Mouse (Mus musculus): ENCODE measurements around the gene Bcr. TPM values are rescaled to one million over a fixed set of nuclear protein-coding genes. Genes with fewer than 3 reads are reported as not detected.
A peak's percentile ranks its signal among the peaks of the same experiment; 100 is the strongest.

Gene Bcr
- polyA plus RNA-seq, 1 experiment from 2014 or later = 26.4 TPM

DNA sequence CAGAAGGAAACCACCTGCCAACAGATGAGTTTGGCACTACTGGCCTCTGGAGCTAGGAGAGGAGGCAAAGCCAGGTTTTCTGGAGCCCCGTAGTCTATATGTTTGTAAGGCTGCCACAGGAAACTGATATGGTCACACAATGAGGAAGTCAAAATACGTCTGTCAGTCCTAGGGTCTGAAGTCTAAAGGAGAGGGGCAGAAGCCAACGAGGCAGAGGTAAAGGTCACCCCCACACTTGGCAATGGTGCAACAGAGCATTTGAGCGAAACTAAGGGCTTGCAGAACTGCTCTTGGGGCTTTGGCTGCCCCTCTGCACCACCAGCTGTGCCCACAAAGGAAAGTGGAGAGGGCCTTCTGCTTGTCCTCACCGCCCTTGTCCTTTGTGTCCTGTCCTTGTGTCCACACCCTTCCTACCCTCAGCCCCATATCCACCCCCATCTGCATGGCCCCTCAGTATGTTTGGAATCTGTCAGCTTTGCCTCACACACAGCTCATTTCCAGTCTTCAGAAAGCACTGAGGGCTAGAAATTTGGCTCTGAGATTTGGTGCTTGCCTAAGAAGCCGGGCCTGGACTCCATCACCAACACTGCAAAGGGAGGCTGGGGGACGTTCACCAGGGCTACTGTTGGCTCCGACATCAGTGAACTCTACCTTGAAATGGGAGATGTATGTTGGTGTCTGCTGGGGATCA, 127.1 kb downstream of the Bcr start:
- 91% methylated on average over 8 of the region's 8 CpGs for WGBS

DNA sequence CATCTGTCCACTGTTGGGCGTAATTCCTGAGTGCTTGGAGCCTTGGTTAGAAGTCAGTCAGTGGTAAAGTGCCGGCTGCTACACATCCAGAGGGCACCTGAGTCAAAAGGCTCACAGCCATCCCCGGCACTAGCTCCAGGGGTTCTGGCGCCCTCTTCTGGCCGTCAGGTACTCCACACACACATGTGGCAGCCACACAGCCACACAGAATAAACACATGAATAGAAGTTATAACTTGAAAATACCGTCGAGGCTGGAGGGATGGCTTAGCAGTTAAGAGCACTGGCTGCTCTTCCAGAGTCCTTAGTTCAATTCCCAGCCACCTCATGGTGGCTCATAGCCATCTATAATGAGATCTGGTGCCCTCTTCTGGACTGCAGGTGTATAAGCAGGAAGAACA, 131.3 kb downstream of the Bcr start:
- ATAC-seq (ENCODE audit: low read depth) = no peak
- Histone ChIP-seq H3K4me1 (ENCODE audit: control insufficient read depth, insufficient read depth, low read length) (no peaks in the 10 kb centered on the region), H3K27me3 (ENCODE audit: control insufficient read depth, insufficient read depth, low read length) (no peaks in the 10 kb centered on the region), H3K4me3 (ENCODE audit: low read depth, low read length) (no peak overlapping the region), H3K4me2 (ENCODE audit: low read depth, low read length) (no peak overlapping the region), H3K36me3 (ENCODE audit: control insufficient read depth, insufficient read depth, low read length) (no peaks in the 10 kb centered on the region), H3K27ac (ENCODE audit: low read depth, low read length) (no peak overlapping the region), H3K9me3 (ENCODE audit: control insufficient read depth, low read length) (no peaks in the 10 kb centered on the region), H3K9ac (replicated peaks; ENCODE audit: low read depth, low read length) (no peak overlapping the region)
- WGBS = 58% methylated on average over 7 of the region's 7 CpGs

More for the DNA sequence above, 127.1 kb downstream of the Bcr start:
- no peak overlapping the region for H3K4me2 ChIP-seq (ENCODE audit: low read depth, low read length)
- H3K9me3 ChIP-seq (ENCODE audit: control insufficient read depth, low read length) = no peaks in the 10 kb centered on the region
- no peak overlapping the region for H3K27ac ChIP-seq (ENCODE audit: low read depth, low read length)
- H3K36me3 ChIP-seq (ENCODE audit: control insufficient read depth, insufficient read depth, low read length) = no peaks in the 10 kb centered on the region
- H3K4me3 ChIP-seq (ENCODE audit: low read depth, low read length) = no peak overlapping the region
- H3K27me3 ChIP-seq (ENCODE audit: control insufficient read depth, insufficient read depth, low read length) = no peaks in the 10 kb centered on the region
- no peak for ATAC-seq (ENCODE audit: low read depth)
- H3K4me1 ChIP-seq (ENCODE audit: control insufficient read depth, insufficient read depth, low read length) = no peaks in the 10 kb centered on the region
- H3K9ac ChIP-seq (replicated peaks; ENCODE audit: low read depth, low read length) = no peak overlapping the region

DNA sequence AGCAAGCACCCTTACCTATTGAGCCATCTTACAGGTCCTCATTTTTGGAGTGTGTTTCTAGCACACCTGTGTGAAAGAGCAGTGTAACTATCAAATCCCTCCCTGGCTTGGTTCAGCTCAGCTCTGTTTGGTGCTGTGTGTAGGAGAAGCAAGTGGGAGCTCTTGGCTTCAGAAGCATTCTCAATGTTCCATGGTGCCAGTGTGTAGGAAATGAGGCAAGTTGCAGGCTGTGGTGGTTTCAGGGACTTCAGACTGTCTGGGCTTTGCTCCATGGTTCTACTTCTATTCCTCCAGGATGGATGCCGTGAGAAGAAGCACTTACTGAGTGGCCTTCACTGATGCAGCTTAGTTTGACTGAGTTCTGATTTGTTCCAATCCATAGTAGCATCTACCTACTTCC, 137.4 kb downstream of the Bcr start:
- no peaks in the 10 kb centered on the region for H3K9me3 ChIP-seq (ENCODE audit: control insufficient read depth, low read length)
- no peaks in the 10 kb centered on the region for H3K27me3 ChIP-seq (ENCODE audit: control insufficient read depth, insufficient read depth, low read length)
- no peak overlapping the region for H3K27ac ChIP-seq (ENCODE audit: low read depth, low read length)
- no peak overlapping the region for H3K4me2 ChIP-seq (ENCODE audit: low read depth, low read length)
- H3K36me3 ChIP-seq (ENCODE audit: control insufficient read depth, insufficient read depth, low read length) = no peaks in the 10 kb centered on the region
- H3K9ac ChIP-seq (replicated peaks; ENCODE audit: low read depth, low read length) = no peak overlapping the region
- ATAC-seq (ENCODE audit: low read depth) = no peak
- WGBS = 94% methylated on average over 1 of the region's 1 CpGs
- H3K4me3 ChIP-seq (ENCODE audit: low read depth, low read length) = no peak overlapping the region
- H3K4me1 ChIP-seq (ENCODE audit: control insufficient read depth, insufficient read depth, low read length) = no peaks in the 10 kb centered on the region

DNA sequence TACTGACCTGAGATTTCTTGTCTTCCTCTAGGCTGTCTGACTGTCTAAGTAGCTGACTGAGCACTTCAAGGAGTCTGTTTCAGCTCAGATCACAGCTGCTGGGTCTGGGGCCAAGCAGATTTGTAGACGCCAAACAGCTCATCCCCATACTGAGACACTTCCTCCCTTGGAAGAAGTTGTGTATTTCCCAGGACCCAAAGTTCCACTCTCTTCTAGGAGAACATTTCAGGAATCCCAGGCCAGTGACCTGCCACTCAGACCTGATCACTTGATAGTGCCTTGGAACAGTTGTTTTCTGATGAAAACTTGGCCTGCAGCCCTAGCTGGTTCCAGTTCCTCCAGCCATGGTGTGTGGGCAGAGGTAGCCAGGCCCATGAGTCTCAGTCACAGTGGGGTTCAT, 140.3 kb downstream of the Bcr start:
- Histone ChIP-seq H3K4me2 (ENCODE audit: low read depth, low read length) (no peak overlapping the region), H3K4me3 (ENCODE audit: low read depth, low read length) (no peak overlapping the region), H3K4me1 (ENCODE audit: control insufficient read depth, insufficient read depth, low read length) (no peaks in the 10 kb centered on the region), H3K27ac (ENCODE audit: low read depth, low read length) (no peak overlapping the region), H3K9ac (replicated peaks; ENCODE audit: low read depth, low read length) (no peak overlapping the region), H3K36me3 (ENCODE audit: control insufficient read depth, insufficient read depth, low read length) (no peaks in the 10 kb centered on the region), H3K9me3 (ENCODE audit: control insufficient read depth, low read length) (no peaks in the 10 kb centered on the region), H3K27me3 (ENCODE audit: control insufficient read depth, insufficient read depth, low read length) (no peaks in the 10 kb centered on the region)
- ATAC-seq (ENCODE audit: low read depth) = no peak
- WGBS = 81% methylated on average over 1 of the region's 1 CpGs

DNA sequence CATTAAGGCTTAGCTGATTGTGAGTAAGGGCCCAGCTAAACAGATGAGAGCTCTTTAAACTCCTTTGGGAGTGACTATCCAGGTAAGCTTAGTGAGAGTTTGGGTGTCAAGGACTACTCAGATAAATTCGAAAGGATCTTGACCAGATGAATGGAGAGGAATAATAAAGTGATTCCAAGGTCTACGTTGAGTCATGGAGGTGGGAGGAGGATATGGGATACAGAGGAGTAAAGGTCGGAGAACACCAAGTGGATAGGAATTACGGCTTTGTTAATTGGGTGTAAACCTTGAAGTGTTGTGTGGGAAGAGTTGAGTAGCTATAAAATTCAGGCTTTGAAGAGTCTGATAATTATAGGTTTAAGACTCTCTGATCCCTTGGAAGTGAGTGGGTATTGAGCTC, 145.8 kb downstream of the Bcr start:
- H3K27ac ChIP-seq (ENCODE audit: low read depth, low read length) = no peak overlapping the region
- H3K27me3 ChIP-seq (ENCODE audit: control insufficient read depth, insufficient read depth, low read length) = no peaks in the 10 kb centered on the region
- H3K9me3 ChIP-seq (ENCODE audit: control insufficient read depth, low read length) = no peaks in the 10 kb centered on the region
- no peak for ATAC-seq (ENCODE audit: low read depth)
- no peak overlapping the region for H3K4me2 ChIP-seq (ENCODE audit: low read depth, low read length)
- H3K36me3 ChIP-seq (ENCODE audit: control insufficient read depth, insufficient read depth, low read length) = no peaks in the 10 kb centered on the region
- WGBS = 54% methylated on average over 4 of the region's 4 CpGs
- no peak overlapping the region for H3K9ac ChIP-seq (replicated peaks; ENCODE audit: low read depth, low read length)
- no peak overlapping the region for H3K4me3 ChIP-seq (ENCODE audit: low read depth, low read length)
- H3K4me1 ChIP-seq (ENCODE audit: control insufficient read depth, insufficient read depth, low read length) = no peaks in the 10 kb centered on the region

DNA sequence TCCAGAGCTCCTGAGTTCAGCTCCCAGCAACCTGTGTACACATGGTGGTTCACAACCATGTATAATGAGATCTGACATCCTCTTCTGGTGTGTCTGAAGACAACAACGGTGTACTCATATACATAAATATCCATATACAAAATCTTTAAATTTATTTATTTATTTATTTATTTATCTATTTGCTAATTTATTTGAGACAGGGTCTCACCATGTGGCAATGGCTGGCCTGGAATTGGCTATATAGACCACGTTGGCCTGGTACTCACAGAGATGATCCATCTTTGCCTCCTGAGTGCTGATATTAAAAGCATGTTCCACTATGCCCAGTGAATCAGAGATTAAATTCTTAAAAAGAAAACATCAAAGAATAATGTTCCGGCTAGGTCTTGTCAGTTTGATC, 150.4 kb downstream of the Bcr start:
- Histone ChIP-seq H3K9ac (replicated peaks; ENCODE audit: low read depth, low read length) (no peak overlapping the region), H3K4me2 (ENCODE audit: low read depth, low read length) (no peak overlapping the region), H3K27me3 (ENCODE audit: control insufficient read depth, insufficient read depth, low read length) (no peaks in the 10 kb centered on the region), H3K4me3 (ENCODE audit: low read depth, low read length) (no peak overlapping the region), H3K9me3 (ENCODE audit: control insufficient read depth, low read length) (no peaks in the 10 kb centered on the region), H3K36me3 (ENCODE audit: control insufficient read depth, insufficient read depth, low read length) (no peaks in the 10 kb centered on the region), H3K4me1 (ENCODE audit: control insufficient read depth, insufficient read depth, low read length) (peaks cover 13% of the 10 kb centered on the region), H3K27ac (ENCODE audit: low read depth, low read length) (no peak overlapping the region)
- no peak for ATAC-seq (ENCODE audit: low read depth)
- 93% methylated on average over 3 of the region's 3 CpGs for WGBS

DNA sequence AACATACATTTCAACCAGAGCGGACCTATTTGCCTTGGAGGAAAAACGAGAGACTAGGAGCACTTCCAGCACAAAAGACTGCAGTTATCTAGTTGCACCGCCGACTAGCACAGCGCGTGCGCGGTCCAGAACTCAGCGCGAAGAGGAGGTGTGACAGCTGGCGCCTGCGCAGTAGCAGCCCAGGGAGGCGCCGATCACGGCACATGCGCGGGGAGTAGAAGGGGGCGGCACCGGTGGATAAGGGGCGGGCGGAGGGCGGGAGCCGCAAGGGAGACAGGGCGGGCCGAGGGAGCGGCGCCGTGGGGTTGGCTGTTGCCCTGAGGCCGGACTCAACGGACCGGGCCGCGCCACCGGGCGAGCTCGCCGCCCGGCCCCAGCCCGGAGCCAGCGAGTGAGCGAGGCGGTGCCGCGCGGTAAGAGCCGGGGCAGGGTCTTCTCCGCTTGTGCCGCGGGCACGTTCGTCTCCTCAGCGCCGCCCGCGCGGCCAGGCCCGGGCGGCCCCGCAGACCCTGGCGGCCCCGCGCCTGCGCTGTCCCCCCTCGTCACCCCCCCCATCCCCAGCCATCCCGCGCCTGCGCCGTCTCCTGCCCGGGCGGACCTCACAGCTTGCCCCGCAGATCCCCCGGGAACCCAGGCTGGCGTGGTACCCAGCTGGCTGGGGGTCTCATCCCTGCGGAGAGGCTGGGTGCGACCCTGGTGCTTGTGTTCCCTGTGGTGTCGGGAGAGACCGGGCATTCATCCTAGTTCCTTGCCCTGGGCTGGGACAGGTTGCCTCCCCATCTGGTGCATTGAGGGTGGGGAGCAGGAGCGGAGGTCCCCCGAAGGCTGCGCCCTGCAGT, 151.6 kb downstream of the Bcr start, which contains the start of gene Specc1l:
Gene Specc1l, plus strand, starts transcription at position 267 of the 839 bp plus-strand sequence.
- under 1% methylated on average over 79 of the region's 80 CpGs for WGBS
- Histone ChIP-seq H3K9ac (replicated peaks; ENCODE audit: low read depth, low read length) (peak within 1 kb of the TSS; percentile 63), H3K4me1 (ENCODE audit: control insufficient read depth, insufficient read depth, low read length) (peaks cover 13% of the 10 kb centered on the region), H3K4me3 (ENCODE audit: low read depth, low read length) (peak within 1 kb of the TSS; percentile 69), H3K27ac (ENCODE audit: low read depth, low read length) (peak within 1 kb of the TSS; percentile 98), H3K4me2 (ENCODE audit: low read depth, low read length) (peak within 1 kb of the TSS; percentile 82), H3K9me3 (ENCODE audit: control insufficient read depth, low read length) (no peaks in the 10 kb centered on the region), H3K27me3 (ENCODE audit: control insufficient read depth, insufficient read depth, low read length) (no peaks in the 10 kb centered on the region), H3K36me3 (ENCODE audit: control insufficient read depth, insufficient read depth, low read length) (no peaks in the 10 kb centered on the region)
- peak; percentile 97 for ATAC-seq (ENCODE audit: low read depth)

DNA sequence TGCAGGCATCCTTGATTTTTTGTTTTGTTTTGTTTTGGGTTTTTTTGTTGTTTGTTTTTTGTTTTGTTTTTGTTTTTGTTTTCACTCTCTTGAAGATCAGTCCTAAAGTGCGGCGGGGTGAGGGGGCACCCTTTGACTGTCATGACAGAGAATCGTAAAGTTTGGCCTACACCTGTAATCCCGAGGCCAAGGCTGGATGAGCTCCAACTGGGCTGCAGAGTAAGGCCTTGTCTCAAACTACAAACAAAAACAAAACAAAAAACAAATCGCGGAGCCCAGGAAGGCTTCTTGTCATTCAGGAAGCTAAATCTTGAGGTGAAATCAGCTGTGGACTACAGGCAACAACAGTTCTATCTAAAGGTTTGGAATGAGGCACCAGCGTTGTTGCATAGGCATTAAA, 152.6 kb downstream of the Bcr start:
- H3K4me2 ChIP-seq (ENCODE audit: low read depth, low read length) = peak overlapping the region; percentile 82
- H3K36me3 ChIP-seq (ENCODE audit: control insufficient read depth, insufficient read depth, low read length) = no peaks in the 10 kb centered on the region
- H3K4me1 ChIP-seq (ENCODE audit: control insufficient read depth, insufficient read depth, low read length) = peaks cover 13% of the 10 kb centered on the region
- peak overlapping the region; percentile 41 for H3K9ac ChIP-seq (replicated peaks; ENCODE audit: low read depth, low read length)
- 37% methylated on average over 7 of the region's 7 CpGs for WGBS
- no peaks in the 10 kb centered on the region for H3K27me3 ChIP-seq (ENCODE audit: control insufficient read depth, insufficient read depth, low read length)
- no peak for ATAC-seq (ENCODE audit: low read depth)
- peak overlapping the region; percentile 29; the same call in 1 of the 2 replicates for H3K27ac ChIP-seq (ENCODE audit: low read depth, low read length)
- peak overlapping the region; percentile 69 for H3K4me3 ChIP-seq (ENCODE audit: low read depth, low read length)
- no peaks in the 10 kb centered on the region for H3K9me3 ChIP-seq (ENCODE audit: control insufficient read depth, low read length)

DNA sequence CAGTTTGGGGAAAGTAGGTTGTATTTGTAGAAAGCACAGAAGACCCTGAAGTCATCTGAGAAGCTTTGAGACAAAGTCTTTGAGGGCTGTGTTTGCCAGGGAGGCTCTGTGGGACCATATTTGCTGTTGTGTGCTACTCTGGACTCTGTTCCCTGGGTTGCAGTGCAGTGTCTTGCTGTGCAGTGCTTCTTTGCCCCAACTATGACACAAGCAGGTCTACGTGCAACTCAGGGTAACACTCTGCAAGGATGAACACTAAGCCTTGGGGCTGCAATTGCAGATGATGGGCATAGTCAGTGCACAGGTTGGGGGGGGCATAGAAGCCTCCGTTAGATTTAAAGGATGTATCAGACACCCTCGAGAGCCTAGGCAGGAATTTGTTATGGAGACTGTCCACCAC, 160.3 kb downstream of the Bcr start:
- no peak overlapping the region for H3K27ac ChIP-seq (ENCODE audit: low read depth, low read length)
- no peaks in the 10 kb centered on the region for H3K4me1 ChIP-seq (ENCODE audit: control insufficient read depth, insufficient read depth, low read length)
- H3K9ac ChIP-seq (replicated peaks; ENCODE audit: low read depth, low read length) = no peak overlapping the region
- H3K4me2 ChIP-seq (ENCODE audit: low read depth, low read length) = no peak overlapping the region
- 86% methylated on average over 3 of the region's 3 CpGs for WGBS
- H3K9me3 ChIP-seq (ENCODE audit: control insufficient read depth, low read length) = no peaks in the 10 kb centered on the region
- H3K27me3 ChIP-seq (ENCODE audit: control insufficient read depth, insufficient read depth, low read length) = no peaks in the 10 kb centered on the region
- no peaks in the 10 kb centered on the region; the same call in 1 of the 2 replicates for H3K36me3 ChIP-seq (ENCODE audit: control insufficient read depth, insufficient read depth, low read length)
- H3K4me3 ChIP-seq (ENCODE audit: low read depth, low read length) = no peak overlapping the region
- no peak for ATAC-seq (ENCODE audit: low read depth)
